In the genomic region with DNA sequence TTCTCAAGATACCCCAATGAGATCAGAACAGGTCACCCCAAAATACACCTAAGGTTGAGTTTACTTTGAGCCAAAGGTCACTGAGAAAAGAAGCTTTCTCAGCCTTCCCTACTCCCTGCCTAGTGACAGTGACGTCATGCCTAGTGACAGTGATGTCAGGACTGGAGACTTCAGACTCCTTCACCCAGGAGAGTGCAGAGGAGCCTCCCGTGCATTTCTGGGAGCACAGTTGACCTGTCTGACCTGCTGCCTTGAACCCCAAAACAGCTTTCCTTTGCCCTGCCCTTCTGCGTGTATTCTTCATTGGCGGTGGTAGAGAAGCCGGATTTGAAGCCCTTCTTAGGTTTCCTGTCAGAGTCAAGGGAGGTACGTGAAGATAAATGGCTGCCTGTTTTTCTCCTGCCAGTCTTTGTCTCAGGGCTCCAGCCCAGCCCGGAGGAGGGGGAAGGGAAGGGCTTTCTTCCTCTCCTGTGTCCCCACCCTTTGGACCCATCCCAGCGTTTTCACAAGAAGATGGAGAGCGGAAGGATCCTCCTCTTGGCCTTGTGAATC, we compare ENCODE assay signal across 10 mouse cellular contexts. TPM values are rescaled to one million over a fixed set of nuclear protein-coding genes. Genes with fewer than 3 reads are reported as not detected.
A peak's percentile ranks its signal among the peaks of the same experiment; 100 is the strongest.
DNase-seq lines count a peak whose midpoint lies in the region; ATAC-seq lines count a peak whose summit lies in the region.
"Had no signal": no experiment of that assay in that cellular context is flagged by ENCODE, and none has a peak within 500 bp of the region (broad histone marks: within the 10 kb centered on the region; RNA-seq: fewer than 3 reads in every experiment).

No protein-coding gene starts in this region.

- no peak for ATAC-seq in embryonic facial prominence, embryonic 14.5 days (ENCODE audit: low read depth)
- ATAC-seq in intestine, embryonic 16.5 days, result no peak

- no peak overlapping the region; the same call in 1 of the 2 replicates for H3K27ac ChIP-seq in embryonic facial prominence, embryonic 14.5 days (replicated peaks; ENCODE audit: low read depth, low read length)
- no peak overlapping the region for H3K27ac ChIP-seq in embryonic facial prominence, embryonic 10.5 days (replicated peaks)
- peak overlapping the region; percentile 90 for H3K27ac ChIP-seq in brown adipose tissue, adult 24 weeks (replicated peaks; ENCODE audit: low read depth, low read length)
- H3K27ac ChIP-seq in intestine, embryonic 16.5 days (ENCODE audit: low read length), result no peak overlapping the region

- 0 out of 2 replicates have a peak overlapping the region, but pooled peaks have one; percentile 8 for H3K9ac ChIP-seq in embryonic facial prominence, embryonic 14.5 days (ENCODE audit: low read depth, low read length)
- no peak overlapping the region for H3K9ac ChIP-seq in intestine, embryonic 16.5 days (ENCODE audit: low read depth, low read length)

- WGBS in embryonic facial prominence, embryonic 14.5 days, result 58% methylated on average over 9 of the region's 9 CpGs
- WGBS in embryonic facial prominence, embryonic 10.5 days, result 69% methylated on average over 9 of the region's 9 CpGs
- 65% methylated on average over 9 of the region's 9 CpGs for WGBS in intestine, embryonic 16.5 days

- no peak for DNase-seq in embryonic facial prominence, embryonic 14.5 days (ENCODE audit: low spot score)
- DNase-seq in embryonic facial prominence, embryonic 10.5 days (ENCODE audit: low spot score), result no peak
- DNase-seq in heart, postnatal 36 days, result peak; percentile 71 to 72
- DNase-seq in lung, postnatal 36 days, result peak; percentile 96
- DNase-seq in layer of hippocampus, postnatal 14 days (ENCODE audit: low spot score in 2 of 2), result no peak
- DNase-seq in left cerebral cortex, adult 18-20 months (ENCODE audit: low spot score in 2 of 2), result no peak
- DNase-seq: cerebellum, adult 9-11 months had no signal

- H3K4me1 ChIP-seq in embryonic facial prominence, embryonic 14.5 days (ENCODE audit: control insufficient read depth, insufficient read depth, low read length), result peaks cover 14% of the 10 kb centered on the region
- H3K4me1 ChIP-seq in embryonic facial prominence, embryonic 10.5 days, result peaks cover 28% of the 10 kb centered on the region
- H3K4me1 ChIP-seq in brown adipose tissue, adult 24 weeks (ENCODE audit: control insufficient read depth, insufficient read depth, insufficient read length, low read length), result peaks cover 21% of the 10 kb centered on the region
- H3K4me1 ChIP-seq in intestine, embryonic 16.5 days (ENCODE audit: control insufficient read depth, insufficient read depth, low read length), result peaks cover 15% of the 10 kb centered on the region

- intact Hi-C loops in heart, postnatal 36 days (cut with DNase I), result no loop called here

- H3K4me3 ChIP-seq in embryonic facial prominence, embryonic 14.5 days (ENCODE audit: low read depth, low read length), result no peak overlapping the region
- H3K4me3 ChIP-seq in embryonic facial prominence, embryonic 10.5 days, result no peak overlapping the region
- peak overlapping the region; percentile 26; the same call in 1 of the 2 replicates for H3K4me3 ChIP-seq in brown adipose tissue, adult 24 weeks (ENCODE audit: insufficient read depth, low read depth, low read length)
- no peak overlapping the region for H3K4me3 ChIP-seq in intestine, embryonic 16.5 days (ENCODE audit: low read length)
- H3K4me3 ChIP-seq: myocyte had no signal

- no peaks in the 10 kb centered on the region for H3K9me3 ChIP-seq in embryonic facial prominence, embryonic 14.5 days (ENCODE audit: control insufficient read depth, low read length)
- no peaks in the 10 kb centered on the region for H3K9me3 ChIP-seq in embryonic facial prominence, embryonic 10.5 days
- H3K9me3 ChIP-seq in intestine, embryonic 16.5 days (ENCODE audit: control insufficient read depth, low read length), result no peaks in the 10 kb centered on the region

- H3K4me2 ChIP-seq in embryonic facial prominence, embryonic 14.5 days (ENCODE audit: low read depth, low read length), result no peak overlapping the region
- H3K4me2 ChIP-seq in intestine, embryonic 16.5 days (ENCODE audit: low read depth, low read length), result no peak overlapping the region

- H3K36me3 ChIP-seq in embryonic facial prominence, embryonic 14.5 days (ENCODE audit: control insufficient read depth, insufficient read depth, low read length), result no peaks in the 10 kb centered on the region
- peaks cover 8% of the 10 kb centered on the region; the same call in 1 of the 2 replicates for H3K36me3 ChIP-seq in embryonic facial prominence, embryonic 10.5 days (replicated peaks)
- no peaks in the 10 kb centered on the region for H3K36me3 ChIP-seq in intestine, embryonic 16.5 days (ENCODE audit: control insufficient read depth, insufficient read depth, low read length)

- no peaks in the 10 kb centered on the region for H3K27me3 ChIP-seq in embryonic facial prominence, embryonic 14.5 days (replicated peaks; ENCODE audit: control insufficient read depth, insufficient read depth, low read length)
- H3K27me3 ChIP-seq in embryonic facial prominence, embryonic 10.5 days (replicated peaks; ENCODE audit: low read depth, poor library complexity, severe bottlenecking), result no peaks in the 10 kb centered on the region
- H3K27me3 ChIP-seq in intestine, embryonic 16.5 days (replicated peaks; ENCODE audit: control insufficient read depth, insufficient read depth, low read length), result no peaks in the 10 kb centered on the region

RNA-seq across cellular contexts. Expression of gene Zdhhc7, which starts 3.5 kb away (rescaled TPM):
- polyA plus RNA-seq in embryonic facial prominence, embryonic 14.5 days (2014; fragmentation: Nextera tagmentation; extraction: Ambion mirVana), result 29.9 and 32.6 TPM in 2 replicates
- 30.0 and 33.0 TPM in 2 replicates for polyA plus RNA-seq in embryonic facial prominence, embryonic 10.5 days (2016; fragmentation: Nextera tagmentation; extraction: Ambion mirVana)
- polyA plus RNA-seq in brown adipose tissue, adult 24 weeks (2012; ENCODE audit: insufficient read depth, insufficient read length, missing spikeins), result 21.9 TPM in 2 replicates
- 10 to 100 TPM; 30.5 to 31.1 TPM for total RNA-seq in heart, postnatal 36 days (2021)
- total RNA-seq in layer of hippocampus, postnatal 14 days (2021), result 10 to 100 TPM; 39.1 to 42.1 TPM
- 40.5 and 44.7 TPM in 2 replicates for polyA plus RNA-seq in intestine, embryonic 16.5 days (2015; fragmentation: Nextera tagmentation; extraction: Ambion mirVana)
- 10 to 100 TPM; 37.3 to 37.9 TPM for total RNA-seq in left cerebral cortex, adult 18-20 months (2021)

RNA-seq across cellular contexts. Expression of gene 6430548M08Rik, which starts 9.2 kb away (rescaled TPM):
- 8.5 and 9.6 TPM in 2 replicates for polyA plus RNA-seq in embryonic facial prominence, embryonic 14.5 days (2014; fragmentation: Nextera tagmentation; extraction: Ambion mirVana)
- 3.1 and 3.4 TPM in 2 replicates for polyA plus RNA-seq in embryonic facial prominence, embryonic 10.5 days (2016; fragmentation: Nextera tagmentation; extraction: Ambion mirVana)
- polyA plus RNA-seq in brown adipose tissue, adult 24 weeks (2012; ENCODE audit: insufficient read depth, insufficient read length, missing spikeins), result 4.2 and 4.5 TPM in 2 replicates
- 10 to 100 TPM; 13.8 to 15.9 TPM for total RNA-seq in heart, postnatal 36 days (2021)
- 100 to 1,000 TPM; 108 to 110 TPM for total RNA-seq in layer of hippocampus, postnatal 14 days (2021)
- polyA plus RNA-seq in intestine, embryonic 16.5 days (2015; fragmentation: Nextera tagmentation; extraction: Ambion mirVana), result 4.6 and 5.1 TPM in 2 replicates
- total RNA-seq in left cerebral cortex, adult 18-20 months (2021), result 100 to 1,000 TPM; 247 to 294 TPM

Comparison
In these comparisons a context has a peak if more than half of its experiments do, and no peak if none do; other contexts are left out.
1. DNase-seq: peak in heart, postnatal 36 days (2 of 2) and lung, postnatal 36 days (single experiment); none in embryonic facial prominence, embryonic 14.5 days (single experiment), embryonic facial prominence, embryonic 10.5 days (single experiment), layer of hippocampus, postnatal 14 days (0 of 2) and left cerebral cortex, adult 18-20 months (0 of 2).